Mouse (Mus musculus): ENCODE measurements at regions not wholly inside any gene's neighbourhood (a gene's known extent, or its start where the extent isn't known, plus 50 kb on each side); places are given as distances from the start of the nearest gene placed in this dataset.

- DNase-seq (ENCODE audit: extremely low spot score, low read depth, low spot score): no peak
Measured at GRCm38 (mm10) chr7:84800966-84801365, 52.4 kb upstream of the Olfr291 start.

GRCm38 (mm10) chr7:84794655-84795054, 58.7 kb upstream of the Olfr291 start:
- no peak for DNase-seq (ENCODE audit: extremely low spot score, low read depth, low spot score)

GRCm38 (mm10) chr7:84779276-84779825, 74.0 kb upstream of the Olfr291 start:
- peak; percentile 86 for DNase-seq (ENCODE audit: extremely low spot score, low read depth, low spot score)

GRCm38 (mm10) chr7:84777696-84778095, 75.7 kb upstream of the Olfr291 start:
- DNase-seq (ENCODE audit: extremely low spot score, low read depth, low spot score): no peak

GRCm38 (mm10) chr7:84756261-84756660, 66.5 kb upstream of the Zfand6 start:
- DNase-seq (ENCODE audit: extremely low spot score, low read depth, low spot score): no peak

- DNase-seq (ENCODE audit: extremely low spot score, low read depth, low spot score): no peak
Measured at GRCm38 (mm10) chr7:84753361-84753760, 63.6 kb upstream of the Zfand6 start.

GRCm38 (mm10) chr7:84749434-84750301, 59.9 kb upstream of the Zfand6 start:
- DNase-seq (ENCODE audit: extremely low spot score, low read depth, low spot score): peak; percentile 73

- no peak for DNase-seq (ENCODE audit: extremely low spot score, low read depth, low spot score)
Measured at GRCm38 (mm10) chr7:84747847-84748246, 58.1 kb upstream of the Zfand6 start.

- no peak for DNase-seq (ENCODE audit: extremely low spot score, low read depth, low spot score)
Measured at GRCm38 (mm10) chr7:84744321-84745070, 54.7 kb upstream of the Zfand6 start.

GRCm38 (mm10) chr7:84739965-84740390, 50.2 kb upstream of the Zfand6 start:
- DNase-seq (ENCODE audit: extremely low spot score, low read depth, low spot score): no peak
